Mouse (Mus musculus) ovary, postnatal 14 days (tissue): Measurements from ENCODE around the gene 0610009B22Rik.
"Not testable (repeated sequence)": the region's sequence is repeated elsewhere in the genome, so short reads cannot be mapped to it uniquely, and the experiment has no call there.

Experiments
- DNase-seq: peaks from one replicate; pipeline ENCODE4 v3.0.0; 2022; ENCODE audit warnings: low spot score

Gene 0610009B22Rik

DNA sequence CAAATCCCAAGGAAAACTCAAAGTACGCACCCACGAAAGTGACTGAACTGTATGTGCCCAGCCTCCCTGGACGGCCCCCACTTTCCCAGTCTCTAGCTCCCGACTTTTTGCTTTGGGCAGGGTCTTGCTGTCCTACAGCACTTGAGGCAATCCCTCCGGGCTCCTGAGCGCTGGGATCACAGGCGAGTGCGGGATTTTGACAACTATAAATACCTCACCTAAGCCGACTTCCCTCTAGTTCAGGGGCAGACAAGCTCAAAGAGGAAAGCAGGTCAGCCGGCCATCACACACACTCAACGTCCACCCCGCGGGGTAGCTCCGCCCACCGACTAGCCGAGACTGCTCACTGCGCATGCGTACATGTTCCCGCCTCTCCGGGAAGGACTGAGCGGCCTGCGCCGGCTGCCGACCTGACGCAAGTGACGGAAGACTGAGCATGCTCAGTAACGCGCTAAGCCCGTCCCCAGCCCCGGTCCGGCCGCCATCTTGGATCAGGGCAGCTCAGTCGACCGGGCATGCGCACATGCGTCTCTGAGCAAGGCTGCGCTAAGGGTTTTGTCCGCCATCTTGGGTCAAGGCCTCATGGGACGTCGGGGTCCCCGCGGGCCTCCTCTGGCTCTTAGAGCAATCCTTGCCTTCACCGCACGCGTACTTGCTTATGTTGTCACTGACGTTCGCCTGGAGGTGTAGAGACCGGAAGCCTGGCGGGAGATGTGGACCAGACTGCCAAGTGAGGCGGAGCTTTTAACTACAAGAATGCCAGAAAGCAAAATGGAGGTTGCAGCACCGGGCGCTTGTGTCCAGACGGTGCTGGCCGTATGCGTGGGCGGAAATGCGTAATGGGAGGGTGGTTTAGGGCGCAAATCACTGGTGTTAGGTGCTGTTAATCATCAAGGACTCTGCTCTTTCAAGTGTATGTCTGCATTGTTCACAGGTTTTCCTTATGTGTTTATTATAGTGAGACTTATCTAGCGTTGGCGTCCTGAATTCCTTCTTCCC is at the start of gene 0610009B22Rik:
Gene 0610009B22Rik (minus strand): TSS at position 545 of the 999 bp plus-strand sequence.
- DNase-seq: peak; percentile 99

DNA sequence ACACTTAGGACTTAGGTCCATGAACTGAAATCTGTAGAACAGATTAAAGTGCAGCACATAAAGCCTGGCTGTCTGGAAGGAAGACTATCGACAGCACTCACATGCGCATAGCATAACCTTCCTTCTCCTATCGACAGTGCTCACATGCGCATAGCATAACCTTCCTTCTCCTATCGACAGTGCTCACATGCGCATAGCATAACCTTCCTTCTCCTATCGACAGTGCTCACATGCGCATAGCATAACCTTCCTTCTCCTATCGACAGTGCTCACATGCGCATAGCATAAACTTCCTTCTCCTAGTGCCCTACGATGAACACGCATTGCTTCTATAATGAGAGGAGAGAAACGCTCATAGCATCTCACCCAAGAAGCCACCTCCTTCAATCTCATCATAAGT is 45.5 kb upstream of the 0610009B22Rik start:
- not testable (repeated sequence) for DNase-seq

DNA sequence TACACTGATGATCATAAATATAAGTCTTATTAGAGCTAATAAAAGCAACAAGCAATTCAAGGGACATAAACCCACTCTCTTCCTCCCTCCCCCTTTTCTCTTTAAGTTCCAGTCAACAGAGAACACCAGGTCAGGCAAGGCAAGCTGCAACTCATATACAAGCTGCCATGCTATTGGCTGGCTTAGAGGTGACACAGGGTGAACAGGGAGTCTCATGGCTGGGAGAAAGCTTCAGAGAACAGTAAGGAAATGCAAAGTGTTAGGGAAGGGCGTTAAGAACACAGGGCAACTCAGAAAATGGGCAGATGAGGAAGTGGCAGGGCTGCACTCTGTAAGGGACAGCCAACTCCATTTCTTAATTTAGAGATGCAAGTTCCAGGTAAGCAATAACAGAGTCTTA is 44.2 kb upstream of the 0610009B22Rik start:
- DNase-seq: no peak

DNA sequence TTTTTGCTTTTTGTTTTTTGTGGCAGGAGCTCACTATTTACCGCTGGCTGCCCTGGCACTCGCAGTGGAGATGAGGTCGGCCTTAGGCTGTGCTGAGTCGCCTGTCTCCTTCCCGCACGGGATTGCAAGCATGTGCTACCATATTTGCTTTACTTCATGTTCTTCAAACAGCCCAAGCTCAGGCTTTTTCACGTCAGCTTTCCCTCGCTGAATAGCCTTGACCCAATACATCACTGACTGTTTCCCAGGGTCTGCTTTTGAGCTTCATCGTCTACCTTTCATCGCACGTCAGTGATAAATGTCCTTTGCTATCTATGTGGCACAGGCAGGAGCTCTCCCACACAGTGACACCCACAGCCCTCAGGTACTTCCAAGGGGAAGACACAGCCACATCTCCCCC is 32.4 kb upstream of the 0610009B22Rik start:
- no peak for DNase-seq

DNA sequence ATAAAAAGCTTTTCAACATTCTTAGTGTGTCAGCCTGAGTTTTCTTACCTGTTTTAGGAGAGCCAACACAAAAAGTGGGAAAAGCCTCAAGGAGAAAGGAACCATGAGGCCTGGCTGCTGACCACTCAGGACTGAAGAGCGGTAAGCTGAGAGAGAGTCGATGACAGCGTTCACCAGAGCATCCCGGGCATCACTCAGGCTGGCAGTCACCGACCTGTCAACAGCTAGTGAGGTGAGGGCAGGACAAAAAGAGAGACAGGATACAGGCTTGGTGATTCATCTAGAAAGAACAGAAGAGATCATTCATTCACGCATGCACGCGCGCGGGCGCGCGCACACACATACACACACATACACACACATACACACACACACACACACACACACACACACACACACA is 18.4 kb upstream of the 0610009B22Rik start:
- no peak for DNase-seq

DNA sequence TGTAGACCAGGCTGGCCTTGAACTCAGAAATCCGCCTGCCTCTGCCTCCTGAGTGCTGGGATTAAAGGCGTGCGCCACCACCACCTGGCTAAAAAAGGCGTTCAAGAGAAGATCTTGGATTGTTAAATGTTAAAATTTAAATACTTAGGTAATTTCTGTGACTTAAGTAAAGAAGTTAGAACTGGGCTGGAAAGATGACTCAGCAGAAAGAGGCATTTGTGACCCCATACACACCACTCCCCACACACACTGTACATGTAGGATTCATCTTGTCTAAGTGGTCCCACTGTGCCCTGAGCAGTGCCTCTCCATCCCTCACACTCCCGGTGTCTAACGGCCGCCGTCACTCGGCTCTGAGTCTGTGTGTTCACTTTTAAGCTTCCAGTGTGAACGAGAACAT is 17.8 kb upstream of the 0610009B22Rik start:
- no peak for DNase-seq

DNA sequence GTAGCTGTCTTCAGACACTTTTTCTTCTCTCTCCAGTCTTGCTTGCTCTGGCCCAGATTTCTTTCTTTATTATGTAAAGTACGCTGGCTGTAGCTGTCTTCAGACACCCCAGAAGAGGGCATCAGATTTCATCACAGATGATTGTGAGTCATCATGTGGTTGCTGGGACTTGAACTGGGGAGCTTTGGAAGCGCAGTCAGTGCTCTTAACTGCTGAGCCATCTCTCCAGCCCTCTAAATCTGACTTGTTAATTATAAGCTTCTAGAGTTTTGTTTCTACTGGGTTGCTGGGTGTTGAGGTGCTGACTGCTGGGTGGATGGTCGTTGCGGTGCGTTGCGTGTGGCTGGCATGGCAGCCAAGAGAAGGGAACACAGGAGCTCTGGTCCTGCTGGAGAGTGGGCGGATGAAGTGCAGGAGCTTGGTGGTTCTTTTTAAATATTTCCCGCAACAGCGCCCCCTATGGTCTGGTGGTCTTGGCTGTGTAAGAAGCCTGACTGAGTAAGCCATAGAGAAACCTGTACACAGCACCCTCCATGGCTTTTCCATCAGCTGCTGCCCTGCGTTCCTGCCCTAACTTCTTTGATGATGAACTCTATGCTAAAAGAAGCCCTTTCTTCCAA is 14.8 kb upstream of the 0610009B22Rik start:
- no peak for DNase-seq

DNA sequence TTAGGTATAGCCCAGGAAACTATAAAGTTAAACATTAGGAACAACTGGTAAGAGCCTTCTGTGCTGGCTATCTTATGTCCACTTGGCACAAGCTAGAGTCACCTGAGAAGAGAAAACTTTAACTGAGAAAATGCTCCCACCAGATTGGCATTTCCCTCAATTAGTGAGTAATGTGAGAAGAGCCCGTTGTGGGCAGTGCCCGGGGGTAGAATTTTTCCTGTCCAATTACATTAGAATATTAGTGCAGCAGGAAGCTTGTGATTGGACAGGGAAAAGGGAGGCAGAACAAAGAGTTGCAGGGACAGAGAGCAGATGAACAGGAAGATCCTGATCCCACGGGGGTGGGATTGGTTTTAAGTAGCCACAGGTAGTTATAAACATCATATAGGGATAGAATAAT is 14.2 kb upstream of the 0610009B22Rik start:
- DNase-seq: no peak

DNA sequence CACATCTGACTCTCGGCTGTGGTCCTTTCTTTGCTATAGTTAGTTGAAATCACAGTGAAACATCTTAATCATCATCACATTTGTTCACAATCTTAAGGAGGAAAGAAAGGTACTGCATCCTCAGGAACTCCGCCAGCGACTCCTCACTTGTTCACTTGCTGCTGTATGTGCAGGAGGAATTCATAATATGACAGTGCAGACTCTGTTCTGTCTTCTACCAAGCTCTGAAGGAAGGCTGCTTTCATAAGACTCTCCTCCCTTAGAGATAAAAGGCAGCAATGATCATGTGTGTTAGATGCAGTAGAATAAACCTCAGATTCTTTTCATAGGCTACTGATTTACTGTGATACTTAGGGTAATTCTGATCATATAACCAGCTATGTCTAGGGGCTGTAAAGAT is 6.3 kb upstream of the 0610009B22Rik start:
- no peak for DNase-seq

DNA sequence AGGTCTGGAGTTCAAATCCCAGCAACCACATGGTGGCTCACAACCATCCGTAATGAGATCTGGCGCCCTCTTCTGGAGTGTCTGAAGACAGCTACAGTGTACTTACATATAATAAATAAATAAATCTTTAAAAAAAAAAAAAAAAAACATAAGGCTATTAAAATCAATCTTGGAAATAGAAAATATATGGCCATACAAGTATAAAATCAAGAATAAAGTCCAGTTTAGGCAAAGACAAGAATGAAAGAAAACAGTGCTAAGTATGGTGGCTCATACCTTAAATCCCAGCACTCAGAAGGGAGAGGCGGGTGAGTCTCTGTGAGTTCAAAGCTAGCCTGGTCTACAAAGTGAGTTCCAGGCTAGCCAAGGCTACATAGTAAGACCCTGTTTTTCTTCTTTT is 1.9 kb upstream of the 0610009B22Rik start:
- DNase-seq: not testable (repeated sequence)

DNA sequence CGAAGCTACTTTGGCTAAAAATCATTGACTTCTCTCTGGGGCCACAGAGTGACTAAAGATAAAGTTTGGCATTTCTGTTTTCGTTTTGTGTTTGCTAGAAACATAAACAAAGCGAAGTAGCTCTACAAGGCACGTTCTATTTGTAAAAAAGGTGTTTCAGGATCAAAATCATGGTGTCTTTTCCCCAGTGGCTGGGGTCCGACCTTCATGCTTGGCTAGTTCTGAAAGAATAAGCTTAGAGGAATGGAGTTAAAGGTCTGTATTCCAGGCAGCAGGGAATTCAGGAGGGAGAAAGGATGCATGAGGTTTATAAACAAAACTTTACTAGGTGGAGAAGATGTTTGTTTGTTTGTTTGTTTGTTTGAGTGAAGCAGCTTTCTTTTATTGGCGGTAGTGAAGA is 669 bp upstream of the 0610009B22Rik start:
- no peak for DNase-seq

DNA sequence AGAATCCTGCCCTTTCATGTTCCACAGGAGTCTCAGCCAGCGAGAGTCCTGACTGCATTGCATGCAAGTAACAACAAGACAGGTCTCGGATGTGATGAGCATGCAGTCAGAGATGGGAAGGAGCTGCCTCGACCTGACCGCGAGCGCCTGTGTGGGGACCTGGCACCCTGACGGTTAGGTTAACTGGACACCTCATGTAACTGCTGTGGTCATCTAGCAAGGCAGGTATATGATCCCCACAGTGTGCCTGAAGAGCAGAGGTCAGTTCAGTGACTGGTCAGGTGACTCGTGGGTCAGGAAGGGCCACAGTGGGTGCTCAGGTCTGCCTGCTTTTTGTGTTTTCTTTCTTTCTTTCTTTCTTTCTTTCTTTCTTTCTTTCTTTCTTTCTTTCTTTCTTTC is 6.7 kb downstream of the 0610009B22Rik start:
- no peak for DNase-seq

DNA sequence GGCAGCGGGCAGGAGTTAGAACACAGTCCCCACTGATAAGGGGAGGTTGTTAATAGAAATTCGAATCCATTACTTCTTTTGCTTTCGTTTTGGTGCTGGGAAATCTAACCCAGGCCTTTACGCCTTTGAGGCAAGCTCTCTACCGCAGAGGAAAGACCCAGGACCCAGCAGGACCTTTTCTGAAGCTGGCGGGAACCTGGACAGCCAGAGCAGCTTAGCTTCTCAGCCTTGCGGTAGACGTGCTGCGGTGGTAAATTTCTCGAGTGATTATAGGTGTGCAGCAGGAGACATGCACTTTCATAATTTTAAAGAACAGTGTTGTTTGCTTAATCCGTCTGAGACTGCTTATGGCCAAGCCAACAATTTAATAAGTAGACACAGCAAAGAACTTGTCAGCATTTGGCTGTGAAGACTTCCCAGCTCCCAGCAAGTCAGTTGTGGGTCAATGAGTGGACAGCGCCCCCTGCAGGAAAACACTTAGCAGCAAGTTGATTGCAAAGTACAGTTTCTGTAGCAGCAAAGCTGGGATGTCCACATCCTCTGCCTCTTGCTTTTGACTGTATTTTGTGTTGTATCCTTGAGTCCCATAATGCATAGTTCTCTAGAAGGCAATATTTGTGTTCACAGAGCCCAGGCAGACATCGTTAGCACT is 7.2 kb downstream of the 0610009B22Rik start:
- peak; percentile 89 for DNase-seq

DNA sequence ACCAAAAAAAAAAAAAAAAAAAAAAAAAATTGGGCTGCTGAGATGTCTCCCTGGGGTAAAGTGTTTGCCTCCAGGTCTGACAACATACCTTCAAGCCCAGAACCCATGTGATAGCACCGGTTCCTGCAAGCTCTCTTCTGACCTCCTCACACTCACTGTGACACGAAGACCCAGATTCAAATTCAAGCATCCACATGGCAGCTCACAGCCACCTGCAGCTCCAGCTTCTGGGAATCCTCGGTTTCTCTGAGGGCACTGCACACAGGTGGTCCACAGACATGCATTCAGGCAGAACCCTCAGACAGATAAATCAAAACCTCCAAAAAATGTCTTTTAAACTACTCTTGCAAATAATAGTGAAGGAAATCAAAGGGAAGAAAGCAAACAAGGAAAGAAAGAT is 9.2 kb downstream of the 0610009B22Rik start:
- DNase-seq: no peak

DNA sequence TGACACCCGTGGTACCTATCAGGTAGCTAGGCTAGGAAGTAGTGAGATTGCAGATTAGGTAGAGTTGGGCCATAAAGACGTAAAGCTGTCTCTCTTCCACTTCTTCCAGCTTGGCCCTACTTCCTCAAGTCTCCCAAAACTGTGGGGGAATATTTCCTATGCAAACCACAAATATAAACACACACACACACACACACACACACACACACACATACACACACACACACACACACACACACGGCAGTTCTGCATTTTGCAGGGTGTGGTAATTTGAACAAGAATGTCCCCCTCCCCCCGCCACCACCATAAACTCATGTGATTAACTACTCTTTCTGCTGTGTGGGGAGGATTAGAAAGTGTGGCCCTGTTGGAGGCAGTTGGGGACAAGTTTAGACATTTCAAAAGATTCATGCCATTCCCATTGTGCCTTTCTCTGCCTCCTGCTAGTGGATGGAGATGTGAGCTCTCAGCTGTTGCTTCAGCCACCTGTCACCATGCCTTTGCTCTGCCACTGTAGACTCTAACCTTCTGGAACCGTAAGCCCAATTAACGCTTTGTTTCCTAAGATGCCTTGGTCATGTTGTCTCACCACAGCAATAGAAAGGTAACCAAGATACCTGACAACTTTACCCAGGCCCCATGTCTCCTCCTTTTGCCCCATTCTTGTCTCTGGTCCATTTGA is 10.8 kb downstream of the 0610009B22Rik start:
- no peak for DNase-seq

DNA sequence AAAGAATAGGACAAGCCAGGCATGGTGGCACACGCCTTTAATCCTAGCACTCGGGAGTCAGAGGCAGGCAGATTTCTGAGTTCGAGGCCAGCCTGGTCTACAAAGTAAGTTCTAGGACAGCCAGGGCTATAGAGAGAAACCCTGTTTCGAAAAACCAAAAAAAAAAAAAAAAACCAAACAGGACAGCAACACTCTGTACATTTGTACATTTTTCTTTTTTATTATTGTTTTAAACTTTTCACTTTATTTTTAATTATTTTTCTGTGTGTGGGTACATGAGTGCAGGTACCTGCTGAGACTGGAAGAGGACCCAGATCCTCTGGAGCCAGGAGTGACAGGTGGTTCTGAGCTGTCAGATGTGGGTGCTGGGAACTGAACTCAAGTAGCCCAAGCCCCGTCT is 13.3 kb downstream of the 0610009B22Rik start:
- DNase-seq: no peak

DNA sequence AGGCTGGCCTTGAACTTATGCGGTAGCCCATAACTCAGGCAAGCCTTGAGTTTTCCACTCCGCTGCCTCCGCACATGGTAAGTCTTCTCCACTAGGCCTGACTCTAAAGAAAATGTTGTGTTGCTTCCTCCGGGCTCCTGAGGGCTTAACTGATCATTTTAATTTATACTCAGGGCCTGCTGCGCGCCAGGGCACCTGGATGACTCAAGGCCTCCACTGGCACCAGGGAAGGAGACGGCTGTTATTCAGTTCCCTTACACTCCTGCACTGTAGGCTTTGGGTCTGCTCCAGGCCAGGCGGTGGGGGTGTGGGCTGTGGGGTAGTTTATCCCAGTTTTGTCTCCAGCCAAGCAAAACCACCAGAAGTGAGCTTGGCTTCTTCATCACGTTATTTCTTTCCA is 15.4 kb downstream of the 0610009B22Rik start:
- DNase-seq: no peak

DNA sequence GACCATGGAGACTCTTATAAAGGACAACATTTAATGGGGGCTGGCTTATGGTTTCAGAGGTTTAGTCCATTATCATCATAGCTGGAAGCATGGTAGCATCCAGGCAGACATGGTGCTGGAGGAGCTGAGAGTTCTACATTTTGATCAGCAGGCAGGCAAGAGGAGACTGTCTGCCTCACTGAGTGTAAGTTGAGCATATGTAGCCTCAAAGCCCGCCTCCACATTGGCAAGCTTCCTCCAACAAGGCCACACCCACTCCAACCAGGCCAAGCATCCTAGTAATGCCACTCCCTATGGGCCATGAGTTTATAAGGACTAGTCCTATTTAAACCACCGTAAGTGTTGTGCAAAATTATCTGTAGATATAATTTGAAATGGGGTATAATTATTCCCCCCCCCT is 17.3 kb downstream of the 0610009B22Rik start:
- no peak for DNase-seq

DNA sequence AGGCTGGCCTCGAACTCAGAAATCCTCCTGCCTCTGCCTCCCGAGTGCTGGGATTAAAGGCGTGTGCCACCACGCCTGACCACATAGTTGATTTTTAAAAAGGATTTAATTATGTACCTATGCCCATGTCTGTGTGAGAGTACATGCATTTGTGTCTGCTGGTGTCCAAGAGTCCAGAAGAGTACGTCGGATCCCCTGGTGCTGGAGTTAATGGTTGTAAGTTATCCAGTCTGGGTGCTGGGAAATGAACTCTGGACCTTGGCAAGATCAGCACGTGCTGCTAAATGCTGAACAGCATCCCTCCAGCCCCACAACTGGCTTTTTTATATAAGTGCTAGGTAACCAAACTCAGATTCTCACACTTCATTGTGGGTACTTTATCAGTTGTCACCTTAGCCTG is 17.8 kb downstream of the 0610009B22Rik start:
- DNase-seq: no peak

DNA sequence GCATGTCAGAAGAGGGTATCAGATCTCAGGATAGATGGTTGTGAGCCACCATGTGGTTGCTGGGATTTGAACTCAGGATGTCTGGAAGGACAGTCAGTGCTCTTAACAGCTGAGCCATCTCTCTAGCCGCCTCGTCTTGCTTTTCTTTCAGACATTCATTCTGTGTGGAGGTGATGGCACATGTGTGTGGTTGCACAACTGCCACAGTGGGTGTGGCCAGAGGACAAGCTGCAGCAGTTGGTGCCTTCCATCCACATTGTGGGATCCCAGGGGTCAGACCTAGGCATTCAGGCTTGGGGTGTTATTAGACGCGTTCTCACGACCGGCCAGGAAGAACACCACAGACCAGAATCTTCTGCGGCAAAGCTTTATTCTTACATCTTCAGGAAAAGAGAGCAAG is 23.9 kb downstream of the 0610009B22Rik start:
- not testable (repeated sequence) for DNase-seq

DNA sequence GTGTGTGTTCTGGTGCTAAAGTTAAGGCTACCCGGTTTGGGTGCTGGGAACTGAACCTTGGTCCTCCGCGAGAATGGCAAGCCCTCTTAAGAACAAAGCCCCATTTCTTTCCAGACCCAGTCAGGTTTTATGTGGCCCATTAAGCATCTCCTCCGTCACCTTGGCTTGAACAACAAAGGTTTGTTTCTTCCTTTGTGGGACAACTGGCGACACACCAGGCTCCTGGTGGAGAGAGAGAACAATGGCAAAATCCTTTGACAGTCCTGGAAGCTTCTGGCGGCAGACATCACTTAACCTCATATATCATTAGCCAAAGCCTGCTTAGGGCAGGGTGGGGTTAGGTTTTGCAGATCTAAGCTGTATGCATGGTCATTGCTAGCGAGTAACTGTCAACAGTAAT is 26.0 kb downstream of the 0610009B22Rik start:
- DNase-seq: no peak

DNA sequence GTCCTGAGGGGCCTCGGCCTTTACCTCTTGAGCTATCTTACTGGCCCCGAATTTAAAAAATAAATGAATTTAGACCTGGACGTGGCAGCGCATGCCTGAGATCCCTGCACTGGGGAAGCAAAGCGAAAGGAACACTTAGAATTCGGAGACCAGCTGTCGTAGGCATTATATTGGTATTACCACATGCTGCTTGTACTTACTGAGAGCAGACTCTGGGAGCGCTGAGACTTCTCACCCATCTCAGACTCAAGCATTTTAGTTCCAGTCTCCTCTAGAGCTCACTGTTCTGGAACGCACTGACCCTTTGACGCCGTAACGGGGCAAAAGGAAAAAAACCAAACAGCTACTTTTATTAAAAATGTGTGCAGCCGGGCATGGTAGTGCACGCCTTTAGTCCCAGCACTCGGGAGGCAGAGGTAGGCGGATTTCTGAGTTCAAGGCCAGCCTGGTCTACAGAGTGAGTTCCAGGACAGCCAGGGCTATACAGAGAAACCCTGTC is 26.8 kb downstream of the 0610009B22Rik start:
- no peak for DNase-seq
